25 mouse cellular contexts compared by ENCODE assay signal in the genomic region with DNA sequence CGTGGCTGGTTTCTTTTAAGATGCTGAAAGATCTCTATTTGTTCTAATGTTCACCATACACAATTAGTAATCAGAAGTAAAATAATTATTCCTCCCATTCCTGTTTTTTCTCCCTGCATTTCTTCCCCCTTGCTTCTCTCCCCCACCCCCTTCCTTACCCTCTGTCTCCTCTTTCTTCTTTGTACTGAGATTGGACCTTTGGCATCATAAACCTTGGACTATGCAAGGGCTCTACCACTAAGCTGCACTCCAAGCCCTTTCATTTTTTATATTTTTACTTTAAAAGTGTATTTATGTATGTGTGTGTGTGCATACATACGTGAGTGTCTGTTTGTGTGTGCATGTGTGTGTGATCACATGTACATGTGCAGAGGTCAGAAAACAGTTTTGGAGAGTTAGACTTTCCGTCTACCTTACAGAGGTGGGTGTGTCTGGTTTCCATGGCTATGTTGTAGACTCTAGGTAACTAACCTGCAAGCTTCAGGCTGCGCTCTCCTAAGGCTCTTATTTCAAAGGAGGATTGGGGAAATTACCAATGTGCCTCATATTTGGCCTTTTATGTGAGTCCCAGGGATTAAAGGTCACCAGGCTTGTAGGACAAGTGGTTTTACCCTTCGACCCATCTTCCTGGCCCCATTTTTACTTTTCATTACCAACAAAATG. TPM values are rescaled to one million over a fixed set of nuclear protein-coding genes. Genes with fewer than 3 reads are reported as not detected.
A peak's percentile ranks its signal among the peaks of the same experiment; 100 is the strongest.
DNase-seq lines count a peak whose midpoint lies in the region; ATAC-seq and TF ChIP-seq lines count a peak whose summit lies in the region.
"Had no signal": no experiment of that assay in that cellular context is flagged by ENCODE, and none has a peak within 500 bp of the region (broad histone marks: within the 10 kb centered on the region; RNA-seq: fewer than 3 reads in every experiment).

No protein-coding gene starts in this region.

- DNase-seq in lung, embryonic 14.5 days: no peak
- DNase-seq in lung, postnatal 25 days (ENCODE audit: low spot score): no peak
- DNase-seq in induced T-regulatory cell, adult 2 months (ENCODE audit: low read depth): peak; percentile 67
- DNase-seq in ovary, adult 18-20 months (ENCODE audit: low spot score): no peak
- no peak for DNase-seq in kidney, postnatal 10 days
- DNase-seq: adrenal gland, adult 2 months; cerebellum, adult 8-10 months; gastrocnemius, postnatal 25 days; layer of hippocampus, postnatal 36 days had no signal

- H3K4me1 ChIP-seq in lung, embryonic 14.5 days (ENCODE audit: insufficient read depth): no peaks in the 10 kb centered on the region
- peaks cover 93% of the 10 kb centered on the region for H3K4me1 ChIP-seq in liver, embryonic 12.5 days
- peaks cover 19% of the 10 kb centered on the region for H3K4me1 ChIP-seq in small intestine, adult 2 months (ENCODE audit: control insufficient read depth, insufficient read depth, insufficient read length, low read length)

- no peaks in the 10 kb centered on the region for H3K9me3 ChIP-seq in lung, embryonic 14.5 days (ENCODE audit: low read depth, low read length)
- no peaks in the 10 kb centered on the region for H3K9me3 ChIP-seq in liver, embryonic 12.5 days (replicated peaks)
- H3K9me3 ChIP-seq: embryonic facial prominence, embryonic 10.5 days; heart, embryonic 10.5 days; hindbrain, embryonic 10.5 days had no signal

- H3K4me3 ChIP-seq in lung, embryonic 14.5 days (ENCODE audit: low read depth, low read length): no peak overlapping the region
- peak overlapping the region; percentile 49 for H3K4me3 ChIP-seq in liver, embryonic 12.5 days
- H3K4me3 ChIP-seq in small intestine, adult 2 months (ENCODE audit: low read depth, low read length): no peak overlapping the region
- H3K4me3 ChIP-seq: hindbrain, embryonic 10.5 days had no signal

- no peaks in the 10 kb centered on the region for H3K27me3 ChIP-seq in lung, embryonic 14.5 days (ENCODE audit: insufficient read depth, low read length)
- no peaks in the 10 kb centered on the region for H3K27me3 ChIP-seq in liver, embryonic 12.5 days (replicated peaks)
- no peaks in the 10 kb centered on the region for H3K27me3 ChIP-seq in small intestine, adult 2 months (ENCODE audit: control insufficient read depth, insufficient read depth, low read length)

- peak overlapping the region; percentile 50 for H3K4me2 ChIP-seq in lung, embryonic 14.5 days
- peak overlapping the region; percentile 80 for H3K4me2 ChIP-seq in liver, embryonic 12.5 days
- H3K4me2 ChIP-seq: midbrain, embryonic 11.5 days had no signal

- WGBS in lung, embryonic 14.5 days: 69% methylated on average over 5 of the region's 5 CpGs
- WGBS in liver, embryonic 12.5 days (ENCODE audit: insufficient replicate concordance): 69% methylated on average over 5 of the region's 5 CpGs
- WGBS in small intestine, adult 2 months: 26% methylated on average over 5 of the region's 5 CpGs

- no peak overlapping the region for H3K9ac ChIP-seq in lung, embryonic 14.5 days
- H3K9ac ChIP-seq in liver, embryonic 12.5 days: no peak overlapping the region

- H3K36me3 ChIP-seq in lung, embryonic 14.5 days (ENCODE audit: insufficient read depth): no peaks in the 10 kb centered on the region
- no peaks in the 10 kb centered on the region for H3K36me3 ChIP-seq in liver, embryonic 12.5 days
- H3K36me3 ChIP-seq in small intestine, adult 2 months (ENCODE audit: control insufficient read depth, insufficient read depth, low read length): peaks cover 4% of the 10 kb centered on the region
- H3K36me3 ChIP-seq: embryonic facial prominence, embryonic 10.5 days; heart, embryonic 10.5 days; hindbrain, embryonic 10.5 days had no signal

- ATAC-seq in lung, embryonic 14.5 days (ENCODE audit: insufficient read depth): no peak
- ATAC-seq in liver, embryonic 12.5 days: no peak
- no peak for ATAC-seq in frontal cortex, adult (ENCODE audit: low TSS enrichment)
- ATAC-seq: hindbrain, postnatal 0 days had no signal

- H3K27ac ChIP-seq in lung, embryonic 14.5 days (ENCODE audit: low read depth): peak overlapping the region; percentile 58; the same call in 1 of the 2 replicates
- H3K27ac ChIP-seq in liver, embryonic 12.5 days: peak overlapping the region; percentile 94
- H3K27ac ChIP-seq in small intestine, adult 2 months (ENCODE audit: insufficient read depth, low read depth, low read length): peak overlapping the region; percentile 31
- H3K27ac ChIP-seq: hindbrain, embryonic 10.5 days; hindbrain, postnatal 0 days; macrophage had no signal

- TF ChIP-seq POLR2A in small intestine, adult 2 months (IDR thresholded peaks at IDR 0.05; ENCODE audit: low read depth, low read length): no peak

- TF ChIP-seq CTCF in lung, embryonic 14.5 days (IDR thresholded peaks at IDR 0.05; ENCODE audit: low read depth): no peak
- TF ChIP-seq CTCF in small intestine, adult 2 months (IDR thresholded peaks at IDR 0.05; ENCODE audit: extremely low read depth, insufficient read length, insufficient replicate concordance, low read depth, low read length): no peak

RNA-seq across cellular contexts. Expression of a gene that starts 12.7 kb away (rescaled TPM):
- polyA plus RNA-seq in lung, embryonic 14.5 days (2014; fragmentation: Nextera tagmentation; extraction: Ambion mirVana): 1.2 and 1.8 TPM in 2 replicates
- 7.0 and 7.2 TPM in 2 replicates for polyA plus RNA-seq in liver, embryonic 12.5 days (2016; fragmentation: Nextera tagmentation; extraction: Ambion mirVana)
- 2.7 and 8.7 TPM in 2 replicates for polyA plus RNA-seq in small intestine, adult 2 months (2012; rRNA removed)

RNA-seq across cellular contexts. Expression of a gene that starts 25.1 kb away (rescaled TPM):
- 0.09 and 0.16 TPM in 2 replicates for polyA plus RNA-seq in lung, embryonic 14.5 days (2014; fragmentation: Nextera tagmentation; extraction: Ambion mirVana)
- 0.12 and 0.15 TPM in 2 replicates for polyA plus RNA-seq in liver, embryonic 12.5 days (2016; fragmentation: Nextera tagmentation; extraction: Ambion mirVana)
- 0.72 and 1.8 TPM in 2 replicates for polyA plus RNA-seq in small intestine, adult 2 months (2012; rRNA removed)
- polyA plus RNA-seq: embryonic facial prominence, embryonic 10.5 days; forebrain, embryonic 11.5 days; heart, embryonic 10.5 days; hindbrain, embryonic 10.5 days; kidney, embryonic 14.5 days; midbrain, embryonic 11.5 days; neural tube, embryonic 11.5 days had no signal

RNA-seq across cellular contexts. Expression of a gene that starts 25.6 kb away (rescaled TPM):
- polyA plus RNA-seq in lung, embryonic 14.5 days (2014; fragmentation: Nextera tagmentation; extraction: Ambion mirVana): not detected in 2 replicates
- not detected in 2 replicates for polyA plus RNA-seq in liver, embryonic 12.5 days (2016; fragmentation: Nextera tagmentation; extraction: Ambion mirVana)
- 0.13 TPM in 1 of 2 replicates, not detected in the other for polyA plus RNA-seq in small intestine, adult 2 months (2012; rRNA removed)
- polyA plus RNA-seq: embryonic facial prominence, embryonic 10.5 days; forebrain, embryonic 11.5 days; frontal cortex, adult 2 months; heart, embryonic 10.5 days; hindbrain, embryonic 10.5 days; hindbrain, postnatal 0 days; kidney, embryonic 14.5 days; large intestine, adult 2 months; macrophage; midbrain, embryonic 11.5 days; neural tube, embryonic 11.5 days had no signal

RNA-seq across cellular contexts. Expression of a gene that starts 38.1 kb away (rescaled TPM):
- 0.38 and 0.79 TPM in 2 replicates for polyA plus RNA-seq in lung, embryonic 14.5 days (2014; fragmentation: Nextera tagmentation; extraction: Ambion mirVana)
- 0.71 and 0.88 TPM in 2 replicates for polyA plus RNA-seq in liver, embryonic 12.5 days (2016; fragmentation: Nextera tagmentation; extraction: Ambion mirVana)
- polyA plus RNA-seq in small intestine, adult 2 months (2012; rRNA removed): 0.48 and 0.85 TPM in 2 replicates

RNA-seq across cellular contexts. Expression of a gene that starts 53.0 kb away (rescaled TPM):
- polyA plus RNA-seq in lung, embryonic 14.5 days (2014; fragmentation: Nextera tagmentation; extraction: Ambion mirVana): not detected in 2 replicates
- polyA plus RNA-seq in liver, embryonic 12.5 days (2016; fragmentation: Nextera tagmentation; extraction: Ambion mirVana): not detected in 2 replicates
- polyA plus RNA-seq in small intestine, adult 2 months (2012; rRNA removed): not detected in 2 replicates
- polyA plus RNA-seq: adrenal gland, adult 2 months; embryonic facial prominence, embryonic 10.5 days; forebrain, embryonic 11.5 days; heart, embryonic 10.5 days; heart, postnatal 0 days; hindbrain, embryonic 10.5 days; hindbrain, postnatal 0 days; kidney, embryonic 14.5 days; large intestine, adult 2 months; limb, embryonic 14.5 days; macrophage; midbrain, embryonic 11.5 days; neural tube, embryonic 11.5 days had no signal

Comparison
In these comparisons a context has a peak if more than half of its experiments do, and no peak if none do; other contexts are left out.
1. H3K27ac ChIP-seq: peak in every context shown above with its lines; median percentile 94 in liver, embryonic 12.5 days; 58 in lung, embryonic 14.5 days; 31 in small intestine, adult 2 months.